Comparison of ENCODE assay signal across 11 mouse cellular contexts in the genomic region with DNA sequence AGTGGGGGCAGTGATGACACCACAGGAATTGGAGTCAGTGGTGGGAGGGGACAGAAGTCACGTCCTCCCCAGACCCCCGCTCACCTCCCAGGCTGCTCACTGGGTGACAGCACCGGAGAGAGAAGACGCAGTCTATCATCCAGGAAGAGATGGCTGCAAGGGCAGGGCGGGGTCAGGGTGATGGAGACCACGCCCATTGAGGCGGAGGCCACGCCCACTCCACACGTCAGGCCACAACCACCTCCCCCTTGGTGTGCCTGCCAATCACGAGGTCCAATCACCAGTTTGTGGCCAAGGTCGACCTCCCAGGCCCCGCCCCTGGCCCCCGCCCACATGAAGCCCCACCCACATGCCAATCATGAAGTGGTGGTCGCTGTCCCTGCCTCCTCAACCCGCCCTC. TPM values are rescaled to one million over a fixed set of nuclear protein-coding genes. Genes with fewer than 3 reads are reported as not detected.
DNase-seq lines count a peak whose midpoint lies in the region.
"Had no signal": no experiment of that assay in that cellular context is flagged by ENCODE, and none has a peak within 500 bp of the region (broad histone marks: within the 10 kb centered on the region; RNA-seq: fewer than 3 reads in every experiment).

No protein-coding gene starts in this region.

- DNase-seq in left cerebral cortex, postnatal 4 days, result peak; percentile 3
- no peak for DNase-seq in left cerebral cortex, adult 9 months (ENCODE audit: low spot score in 2 of 2)
- DNase-seq in thymus, postnatal 4 days, result peak; percentile 14
- no peak for DNase-seq in thymus, postnatal 25 days
- peak; percentile 90 for DNase-seq in R1 (ENCODE audit: low read depth, low spot score)
- DNase-seq in testis, postnatal 14 days (ENCODE audit: low spot score), result peak; percentile 79
- no peak for DNase-seq in layer of hippocampus, adult 18-20 months (ENCODE audit: low spot score in 2 of 2)
- DNase-seq: heart, adult 18-20 months; kidney, adult 18-20 months; liver, embryonic 13.5 days; lung, postnatal 36 days had no signal

- intact Hi-C loops in left cerebral cortex, postnatal 4 days (cut with DNase I), result no loop called here

RNA-seq across cellular contexts. Expression of a gene that starts 6.3 kb away (rescaled TPM):
- 10 to 100 TPM; 41.6 to 47.1 TPM for total RNA-seq in left cerebral cortex, postnatal 4 days (2021)
- total RNA-seq in layer of hippocampus, adult 18-20 months (2021), result 10 to 100 TPM; 28.7 to 32.7 TPM

Comparison
In these comparisons a context has a peak if more than half of its experiments do, and no peak if none do; other contexts are left out.
1. DNase-seq: peak in left cerebral cortex, postnatal 4 days (single experiment), thymus, postnatal 4 days (single experiment), R1 (single experiment) and testis, postnatal 14 days (single experiment); none in left cerebral cortex, adult 9 months (0 of 2), thymus, postnatal 25 days (single experiment) and layer of hippocampus, adult 18-20 months (0 of 2).